Comparison of ENCODE assay signal across 14 mouse cellular contexts in genomic region chr4:106874501-106874900, GRCm38 (mm10). TPM values are rescaled to one million over a fixed set of nuclear protein-coding genes. Genes with fewer than 3 reads are reported as not detected.
DNase-seq lines count a peak whose midpoint lies in the region; ATAC-seq and TF ChIP-seq lines count a peak whose summit lies in the region.
"Had no signal": no experiment of that assay in that cellular context is flagged by ENCODE, and none has a peak within 500 bp of the region (broad histone marks: within the 10 kb centered on the region; RNA-seq: fewer than 3 reads in every experiment).

No protein-coding gene starts in this region.

- in situ Hi-C loops in ES-E14 (cut with MboI; ENCODE audit: low sequenced_read_pairs in 2 of 2, unreplicated experiment in 2 of 2): no loop called here

- no peaks in the 10 kb centered on the region for H3K9me3 ChIP-seq in ES-E14 (ENCODE audit: control insufficient read depth, insufficient read depth, low read depth, low read length)
- no peaks in the 10 kb centered on the region for H3K9me3 ChIP-seq in liver, postnatal 0 days (ENCODE audit: low read length)
- H3K9me3 ChIP-seq in hindbrain, embryonic 12.5 days (replicated peaks): no peaks in the 10 kb centered on the region
- H3K9me3 ChIP-seq: embryonic facial prominence, embryonic 15.5 days; hindbrain, embryonic 10.5 days had no signal

- H3K4me2 ChIP-seq in liver, postnatal 0 days (ENCODE audit: low read depth, low read length): no peak overlapping the region
- no peak overlapping the region for H3K4me2 ChIP-seq in hindbrain, embryonic 12.5 days (replicated peaks)
- H3K4me2 ChIP-seq: embryonic facial prominence, embryonic 15.5 days; midbrain, embryonic 11.5 days had no signal

- no peak overlapping the region for H3K27ac ChIP-seq in layer of hippocampus, adult 2 months
- no peak overlapping the region for H3K27ac ChIP-seq in ES-E14 (ENCODE audit: insufficient read depth, low read depth, low read length, poor library complexity, severe bottlenecking)
- no peak overlapping the region for H3K27ac ChIP-seq in liver, postnatal 0 days (ENCODE audit: low read depth)
- no peak overlapping the region for H3K27ac ChIP-seq in hindbrain, embryonic 12.5 days
- H3K27ac ChIP-seq: embryonic facial prominence, embryonic 15.5 days; hindbrain, embryonic 10.5 days had no signal

- 77% methylated on average over 7 of the region's 7 CpGs for WGBS in liver, postnatal 0 days (ENCODE audit: insufficient replicate concordance)
- 86% methylated on average over 7 of the region's 7 CpGs for WGBS in hindbrain, embryonic 12.5 days

- H3K36me3 ChIP-seq in ES-E14 (ENCODE audit: control insufficient read depth, insufficient read depth, low read length, poor library complexity, severe bottlenecking): no peaks in the 10 kb centered on the region
- no peaks in the 10 kb centered on the region for H3K36me3 ChIP-seq in liver, postnatal 0 days (replicated peaks; ENCODE audit: insufficient read depth, low read length)
- no peaks in the 10 kb centered on the region for H3K36me3 ChIP-seq in hindbrain, embryonic 12.5 days
- H3K36me3 ChIP-seq: embryonic facial prominence, embryonic 15.5 days; hindbrain, embryonic 10.5 days had no signal

- TF ChIP-seq CTCF in layer of hippocampus, adult 2 months (conservative IDR thresholded peaks at IDR 0.05): peak; percentile 36; the same call in 1 of the 2 replicates
- TF ChIP-seq CTCF in liver, postnatal 0 days (IDR thresholded peaks at IDR 0.05; ENCODE audit: low read depth): peak; percentile 43

- H3K4me1 ChIP-seq in ES-E14 (ENCODE audit: control insufficient read depth in 2 of 2, insufficient read depth in 2 of 2, low read length in 2 of 2, poor library complexity in 1 of 2): peaks cover 3 to 5% of the 10 kb centered on the region in 2 experiments; a peak in 2 of 4 replicates
- H3K4me1 ChIP-seq in liver, postnatal 0 days (ENCODE audit: insufficient read depth): peaks cover 4% of the 10 kb centered on the region
- peaks cover 1% of the 10 kb centered on the region; the same call in 1 of the 2 replicates for H3K4me1 ChIP-seq in hindbrain, embryonic 12.5 days

- no peak overlapping the region for H3K9ac ChIP-seq in ES-E14 (ENCODE audit: insufficient read depth, low read depth, low read length, poor library complexity, severe bottlenecking)
- H3K9ac ChIP-seq in liver, postnatal 0 days (replicated peaks): no peak overlapping the region
- no peak overlapping the region for H3K9ac ChIP-seq in hindbrain, embryonic 12.5 days
- H3K9ac ChIP-seq: embryonic facial prominence, embryonic 15.5 days had no signal

- no peaks in the 10 kb centered on the region for H3K27me3 ChIP-seq in liver, postnatal 0 days (ENCODE audit: insufficient read depth, low read length)
- H3K27me3 ChIP-seq in hindbrain, embryonic 12.5 days: no peaks in the 10 kb centered on the region
- H3K27me3 ChIP-seq: embryonic facial prominence, embryonic 15.5 days had no signal

- no peak for DNase-seq in layer of hippocampus, adult 2 months (ENCODE audit: low spot score in 2 of 2)
- no peak for DNase-seq in layer of hippocampus, postnatal 36 days
- DNase-seq in B cell, adult 2 months: peak; percentile 12 to 22
- DNase-seq in ES-E14 (ENCODE audit: low read depth, low spot score): no peak
- DNase-seq in liver, postnatal 0 days: no peak
- no peak for DNase-seq in retina, postnatal 1 day
- DNase-seq: cerebellum, adult 11 months; gastrocnemius, postnatal 25 days; kidney, adult 8-10 months; right cerebral cortex, postnatal 14 days had no signal

- no peak for TF ChIP-seq EP300 in liver, postnatal 0 days (IDR thresholded peaks at IDR 0.05; ENCODE audit: low read depth)

- H3K4me3 ChIP-seq in layer of hippocampus, adult 2 months: no peak overlapping the region
- H3K4me3 ChIP-seq in ES-E14 (ENCODE audit: insufficient read depth in 1 of 2, low read depth in 1 of 2, low read length in 2 of 2, poor library complexity in 1 of 2, severe bottlenecking in 1 of 2): no peak overlapping the region
- no peak overlapping the region for H3K4me3 ChIP-seq in liver, postnatal 0 days (ENCODE audit: low read depth, low read length)
- H3K4me3 ChIP-seq in hindbrain, embryonic 12.5 days: no peak overlapping the region
- H3K4me3 ChIP-seq: embryonic facial prominence, embryonic 15.5 days; hindbrain, embryonic 10.5 days had no signal

- ATAC-seq in liver, postnatal 0 days: no peak
- no peak for ATAC-seq in hindbrain, embryonic 12.5 days (ENCODE audit: low FRiP score)

TF ChIP-seq in ES-E14, 5 proteins besides CTCF, POLR2A, EP300 and RAD21:
- TF ChIP-seq ZC3H11A (IDR thresholded peaks at IDR 0.05; ENCODE audit: borderline replicate concordance, low read depth, low read length): peak; percentile 62; the same call in 1 of the 2 replicates
- no peak for TF ChIP-seq MAFK (IDR thresholded peaks at IDR 0.05; ENCODE audit: insufficient read depth, low read depth, low read length)

RNA-seq across cellular contexts. Expression of gene Ssbp3, which starts 36.0 kb away (rescaled TPM):
- 100 to 1,000 TPM; 157 TPM for total RNA-seq in layer of hippocampus, adult 2 months (2021)
- 100 to 1,000 TPM; 144 to 163 TPM for total RNA-seq in layer of hippocampus, postnatal 36 days (2021)
- total RNA-seq in ES-E14 (2012; rRNA removed): 42.3 and 42.6 TPM in 2 replicates
- 22.8 and 26.8 TPM in 2 replicates for polyA plus RNA-seq in liver, postnatal 0 days (2015; fragmentation: Nextera tagmentation; extraction: Ambion mirVana)
- 285 and 302 TPM in 2 replicates for polyA plus RNA-seq in hindbrain, embryonic 12.5 days (2016; fragmentation: Nextera tagmentation; extraction: Ambion mirVana)

Comparison
In these comparisons a context has a peak if more than half of its experiments do, and no peak if none do; other contexts are left out.
1. DNase-seq: peak in B cell, adult 2 months (2 of 2); none in layer of hippocampus, adult 2 months (0 of 2), layer of hippocampus, postnatal 36 days (0 of 2), ES-E14 (single experiment), liver, postnatal 0 days (single experiment) and retina, postnatal 1 day (single experiment).